ENCODE assay signal across 8 mouse cellular contexts in the genomic region with DNA sequence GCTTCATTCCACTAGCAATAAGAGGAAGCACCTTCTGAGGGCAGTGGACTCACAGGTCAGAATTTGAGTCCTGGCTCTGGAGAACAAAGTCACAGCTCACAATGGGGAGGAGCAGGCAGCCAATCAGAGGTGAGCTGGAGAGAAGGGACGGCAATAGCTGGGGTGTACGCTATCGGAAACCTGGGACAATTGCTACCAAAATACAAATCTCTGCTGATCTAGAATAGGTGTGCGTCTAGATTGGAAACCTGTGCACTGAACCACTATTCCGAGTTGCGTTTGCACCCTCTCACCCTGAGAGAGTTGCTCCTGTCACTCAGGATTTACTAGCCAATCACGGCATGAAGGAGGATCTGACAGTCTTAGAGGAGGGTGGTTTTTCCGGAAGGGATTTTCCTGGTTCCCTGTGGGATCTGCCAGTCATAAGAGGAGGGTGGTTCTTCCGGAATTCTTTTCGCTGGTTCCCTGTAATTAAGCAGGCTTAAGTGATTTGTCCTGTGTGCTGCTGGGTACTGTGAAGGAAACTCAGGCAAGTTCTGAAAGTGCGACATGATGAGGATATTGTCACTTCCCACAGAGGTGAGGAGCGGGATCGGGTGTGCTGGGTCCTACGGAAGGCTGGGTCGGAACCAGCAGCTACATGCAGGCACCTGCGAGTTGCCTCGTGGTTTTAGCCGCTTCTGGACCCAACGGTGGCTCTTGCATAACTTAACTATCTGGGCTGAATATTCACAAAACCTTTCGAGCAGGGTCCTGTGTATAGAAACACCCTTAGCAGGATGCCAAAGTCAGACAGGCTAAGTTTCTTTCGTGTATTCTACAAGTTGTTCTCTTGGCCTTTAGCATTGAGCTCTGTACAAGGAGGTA. TPM values are rescaled to one million over a fixed set of nuclear protein-coding genes. Genes with fewer than 3 reads are reported as not detected.
DNase-seq lines count a peak whose midpoint lies in the region; ATAC-seq and TF ChIP-seq lines count a peak whose summit lies in the region.
"Not testable (repeated sequence)": the region's sequence is repeated elsewhere in the genome, so short reads cannot be mapped to it uniquely, and the experiment has no call there.

A gene (plus strand): TSS at position 486 of the 867 bp plus-strand sequence.

- WGBS in forebrain, embryonic 14.5 days = 2% methylated on average over 12 of the region's 21 CpGs
- under 1% methylated on average over 21 of the region's 21 CpGs for WGBS in heart, embryonic 15.5 days
- WGBS in limb, embryonic 15.5 days = under 1% methylated on average over 21 of the region's 21 CpGs
- WGBS in midbrain, embryonic 15.5 days = 1% methylated on average over 21 of the region's 21 CpGs
- under 1% methylated on average over 16 of the region's 21 CpGs for WGBS in stomach, embryonic 14.5 days

- peak within 1 kb of the TSS; percentile 93 for H3K9ac ChIP-seq in ES-E14 (ENCODE audit: insufficient read depth, low read depth, low read length, poor library complexity, severe bottlenecking)
- H3K9ac ChIP-seq in forebrain, embryonic 14.5 days (ENCODE audit: low read length) = peak within 1 kb of the TSS; percentile 48; the same call in 1 of the 2 replicates
- H3K9ac ChIP-seq in heart, embryonic 15.5 days = peak within 1 kb of the TSS; percentile 48
- H3K9ac ChIP-seq in limb, embryonic 15.5 days = not testable (repeated sequence)
- peak within 1 kb of the TSS; percentile 45 for H3K9ac ChIP-seq in midbrain, embryonic 15.5 days
- H3K9ac ChIP-seq in stomach, embryonic 14.5 days (replicated peaks; ENCODE audit: low read depth, low read length) = peak within 1 kb of the TSS; percentile 42; the same call in 1 of the 2 replicates

- not testable (repeated sequence) for H3K4me1 ChIP-seq in ES-E14 (ENCODE audit: control insufficient read depth in 2 of 2, insufficient read depth in 2 of 2, low read length in 2 of 2, poor library complexity in 1 of 2); forebrain, embryonic 14.5 days (ENCODE audit: control insufficient read depth, insufficient read depth, low read length); heart, embryonic 15.5 days (replicated peaks); limb, embryonic 15.5 days; midbrain, embryonic 15.5 days; stomach, embryonic 14.5 days (ENCODE audit: control insufficient read depth, insufficient read depth, low read length)

- peak; percentile 100 for DNase-seq in ES-E14 (ENCODE audit: low read depth, low spot score)
- DNase-seq in cerebellum, adult 18-20 months = peak; percentile 66 to 83
- DNase-seq in forebrain, embryonic 14.5 days (ENCODE audit: low spot score) = peak; percentile 96
- peak; percentile 88 for DNase-seq in kidney, postnatal 10 days

- not testable (repeated sequence) for H3K9me3 ChIP-seq in ES-E14 (ENCODE audit: control insufficient read depth, insufficient read depth, low read depth, low read length); forebrain, embryonic 14.5 days (replicated peaks; ENCODE audit: control insufficient read depth, low read length); heart, embryonic 15.5 days (replicated peaks); limb, embryonic 15.5 days; midbrain, embryonic 15.5 days; stomach, embryonic 14.5 days (ENCODE audit: control insufficient read depth, low read depth, low read length)

- H3K27me3 ChIP-seq in forebrain, embryonic 14.5 days (replicated peaks; ENCODE audit: control insufficient read depth, insufficient read depth, low read length); heart, embryonic 15.5 days; limb, embryonic 15.5 days; midbrain, embryonic 15.5 days (replicated peaks); stomach, embryonic 14.5 days (ENCODE audit: control insufficient read depth, insufficient read depth, low read length): not testable (repeated sequence)

- peak within 1 kb of the TSS; percentile 80 to 84 for H3K4me3 ChIP-seq in ES-E14 (ENCODE audit: insufficient read depth in 1 of 2, low read depth in 1 of 2, low read length in 2 of 2, poor library complexity in 1 of 2, severe bottlenecking in 1 of 2)
- H3K4me3 ChIP-seq in forebrain, embryonic 14.5 days (ENCODE audit: low read depth, low read length) = peak within 1 kb of the TSS; percentile 35
- H3K4me3 ChIP-seq in heart, embryonic 15.5 days = peak within 1 kb of the TSS; percentile 60
- peak within 1 kb of the TSS; percentile 53 for H3K4me3 ChIP-seq in limb, embryonic 15.5 days
- H3K4me3 ChIP-seq in midbrain, embryonic 15.5 days = peak within 1 kb of the TSS; percentile 56
- H3K4me3 ChIP-seq in stomach, embryonic 14.5 days (ENCODE audit: low read depth, low read length) = peak within 1 kb of the TSS; percentile 41

- peak within 1 kb of the TSS; percentile 40 for H3K4me2 ChIP-seq in forebrain, embryonic 14.5 days (ENCODE audit: low read length)
- H3K4me2 ChIP-seq in heart, embryonic 15.5 days = peak within 1 kb of the TSS; percentile 62
- H3K4me2 ChIP-seq in limb, embryonic 15.5 days = peak within 1 kb of the TSS; percentile 41
- peak within 1 kb of the TSS; percentile 49 for H3K4me2 ChIP-seq in midbrain, embryonic 15.5 days
- H3K4me2 ChIP-seq in stomach, embryonic 14.5 days (replicated peaks; ENCODE audit: low read depth, low read length) = peak within 1 kb of the TSS; percentile 30

- H3K27ac ChIP-seq in ES-E14 (ENCODE audit: insufficient read depth, low read depth, low read length, poor library complexity, severe bottlenecking) = peak within 1 kb of the TSS; percentile 63; the same call in 1 of the 2 replicates
- not testable (repeated sequence) for H3K27ac ChIP-seq in forebrain, embryonic 14.5 days (ENCODE audit: low read depth, low read length); stomach, embryonic 14.5 days (ENCODE audit: low read length)
- H3K27ac ChIP-seq in heart, embryonic 15.5 days = peak within 1 kb of the TSS; percentile 69
- H3K27ac ChIP-seq in limb, embryonic 15.5 days = peak within 1 kb of the TSS; percentile 57
- peak within 1 kb of the TSS; percentile 80 for H3K27ac ChIP-seq in midbrain, embryonic 15.5 days

- not testable (repeated sequence) for H3K36me3 ChIP-seq in ES-E14 (ENCODE audit: control insufficient read depth, insufficient read depth, low read length, poor library complexity, severe bottlenecking); forebrain, embryonic 14.5 days (ENCODE audit: control insufficient read depth, insufficient read depth, low read length); heart, embryonic 15.5 days; limb, embryonic 15.5 days; midbrain, embryonic 15.5 days (replicated peaks); stomach, embryonic 14.5 days (ENCODE audit: control insufficient read depth, insufficient read depth, low read length)

- in situ Hi-C loops in ES-E14 (cut with MboI; ENCODE audit: low sequenced_read_pairs in 2 of 2, unreplicated experiment in 2 of 2) = not testable (repeated sequence)

- peak; percentile 100 for ATAC-seq in forebrain, embryonic 14.5 days
- ATAC-seq in heart, embryonic 15.5 days (replicated peaks; ENCODE audit: insufficient number of reproducible peaks, insufficient read depth, low FRiP score, low read depth) = peak; percentile 99
- ATAC-seq in limb, embryonic 15.5 days (ENCODE audit: insufficient number of reproducible peaks, low FRiP score, low TSS enrichment, low read depth) = peak; percentile 94
- ATAC-seq in midbrain, embryonic 15.5 days (replicated peaks) = peak; percentile 100
- ATAC-seq in stomach, embryonic 14.5 days (ENCODE audit: insufficient number of reproducible peaks, insufficient read depth, low FRiP score, low read depth) = peak; percentile 100

TF ChIP-seq in ES-E14, 5 proteins besides CTCF, POLR2A, EP300 and RAD21:
- peak; percentile 93 for TF ChIP-seq CHD2 (IDR thresholded peaks at IDR 0.05; ENCODE audit: low read depth, low read length)

RNA-seq across cellular contexts. Expression of the gene that starts here (rescaled TPM):
- total RNA-seq in ES-E14 (2012; rRNA removed) = 41.3 and 43.0 TPM in 2 replicates
- polyA plus RNA-seq in forebrain, embryonic 14.5 days (2014; fragmentation: Nextera tagmentation; extraction: Ambion mirVana) = 4.2 and 4.9 TPM in 2 replicates
- 3.7 and 4.0 TPM in 2 replicates for polyA plus RNA-seq in heart, embryonic 15.5 days (2015; fragmentation: Nextera tagmentation; extraction: Ambion mirVana)
- polyA plus RNA-seq in limb, embryonic 15.5 days (2015; fragmentation: Nextera tagmentation; extraction: Ambion mirVana) = 5.5 and 6.6 TPM in 2 replicates
- polyA plus RNA-seq in midbrain, embryonic 15.5 days (2015; fragmentation: Nextera tagmentation; extraction: Ambion mirVana) = 3.2 and 3.3 TPM in 2 replicates
- polyA plus RNA-seq in stomach, embryonic 14.5 days (2014; fragmentation: Nextera tagmentation; extraction: Ambion mirVana) = 7.4 and 7.7 TPM in 2 replicates
